Mouse (Mus musculus) hindbrain, postnatal 0 days (tissue): Measurements from ENCODE around the gene Rnf157. TPM values are rescaled to one million over a fixed set of nuclear protein-coding genes. Genes with fewer than 3 reads are reported as not detected.
"Not testable (repeated sequence)": the region's sequence is repeated elsewhere in the genome, so short reads cannot be mapped to it uniquely, and the experiment has no call there.

Experiments used
- ATAC-seq: fragments of 200-750 bp; cut with Nextera tagmentation; 2 replicates; pipeline ENCODE4 v1.8.0; 2017; ENCODE audit warnings: mild to moderate bottlenecking, moderate TSS enrichment, moderate library complexity
- DNase-seq: peaks from one replicate; pipeline ENCODE4 v3.0.0-alpha.2; 2015; ENCODE audit warnings: low spot score
- H3K27ac ChIP-seq: fragments of 300-500 bp; sonication (generic); 2 replicates; pipeline ENCODE4 v1.5.1; 2014; ENCODE audit warnings: mild to moderate bottlenecking
- H3K27me3 ChIP-seq: fragments of 300-500 bp; sonication (generic); 2 replicates; pipeline ENCODE4 v1.6.1; 2014; ENCODE audit warnings: low read length, mixed read lengths; ENCODE audit not compliant: insufficient read depth
- H3K36me3 ChIP-seq: fragments of 300-500 bp; sonication (generic); 2 replicates; pipeline ENCODE4 v1.6.1; 2014; ENCODE audit warnings: low read length, mixed read lengths; ENCODE audit not compliant: insufficient read depth
- H3K4me1 ChIP-seq: fragments of 300-500 bp; sonication (generic); 2 replicates; pipeline ENCODE4 v1.6.1; 2014; ENCODE audit warnings: antibody characterized with exemption, low read length, mixed read lengths; ENCODE audit not compliant: insufficient read depth
- H3K4me2 ChIP-seq: fragments of 300-500 bp; sonication (generic); 2 replicates; pipeline ENCODE4 v1.6.1; 2014; ENCODE audit warnings: low read depth, mild to moderate bottlenecking, low read length, moderate library complexity, mixed read lengths
- H3K4me3 ChIP-seq: fragments of 300-500 bp; sonication (generic); 2 replicates; pipeline ENCODE4 v1.5.1; 2014; ENCODE audit warnings: low read length
- H3K9ac ChIP-seq: fragments of 300-500 bp; sonication (generic); replicated peaks from 2 replicates; pipeline ENCODE4 v1.6.1; 2014; ENCODE audit warnings: mild to moderate bottlenecking, low read length, moderate library complexity, mixed read lengths
- H3K9me3 ChIP-seq: fragments of 300-500 bp; sonication (generic); 2 replicates; pipeline ENCODE4 v1.6.1; 2016; ENCODE audit warnings: low read length, mixed read lengths
- CTCF ChIP-seq: IDR thresholded peaks from 2 replicates; pipeline ENCODE4 v1.5.1; 2016; ENCODE audit warnings: antibody characterized with exemption, control low read depth, low read depth
- WGBS: fragments of 180-500 bp; shearing (Covaris S2); extraction: QIAGEN DNeasy Blood & Tissue Kit; methylation state at CpG from one replicate; pipeline ENCODE4 v1.1.7; 2014; 5-methylcytosine and 5-hydroxymethylcytosine counted together
- polyA plus RNA-seq: library from polyadenylated mRNA; unstranded; fragments of >200 nt; fragmentation: Nextera tagmentation; extraction: Ambion mirVana; gene quantifications from 2 replicates; pipeline ENCODE4 v1.2.1, GENCODE M21; 2015
- total RNA-seq: library from RNA; depleted of rRNA; stranded (reverse); fragments of >200 nt; gene quantifications from 2 replicates; pipeline ENCODE4 v1.2.3, GENCODE M21; 2014

The Rnf157 gene
- total and polyA plus RNA-seq, 2 experiments from 2014 or later: 60.5 to 117 TPM

- ATAC-seq: no peak
- Histone ChIP-seq H3K9me3 (no peaks in the 10 kb centered on the region), H3K4me1 (peaks cover 11% of the 10 kb centered on the region; the same call in 1 of the 2 replicates), H3K27me3 (no peaks in the 10 kb centered on the region), H3K9ac (no peak overlapping the region), H3K4me3 (no peak overlapping the region), H3K4me2 (no peak overlapping the region), H3K36me3 (no peaks in the 10 kb centered on the region), H3K27ac (no peak overlapping the region)
- TF ChIP-seq CTCF: no peak
- DNase-seq: no peak
- WGBS: 54% methylated on average over 11 of the region's 11 CpGs
Measured at GRCm38 (mm10) chr11:116431428-116432077, 18.7 kb upstream of the Rnf157 start.

GRCm38 (mm10) chr11:116430723-116431427, 18.0 kb upstream of the Rnf157 start:
- no peak overlapping the region for H3K9ac ChIP-seq
- no peak for ATAC-seq
- no peak for TF ChIP-seq CTCF
- H3K4me3 ChIP-seq: no peak overlapping the region
- H3K27ac ChIP-seq: no peak overlapping the region
- no peak overlapping the region for H3K4me2 ChIP-seq
- H3K27me3 ChIP-seq: no peaks in the 10 kb centered on the region
- no peak for DNase-seq
- no peaks in the 10 kb centered on the region for H3K36me3 ChIP-seq
- no peaks in the 10 kb centered on the region for H3K9me3 ChIP-seq
- H3K4me1 ChIP-seq: peaks cover 6% of the 10 kb centered on the region; the same call in 1 of the 2 replicates
- WGBS: 44% methylated on average over 22 of the region's 22 CpGs

DNA sequence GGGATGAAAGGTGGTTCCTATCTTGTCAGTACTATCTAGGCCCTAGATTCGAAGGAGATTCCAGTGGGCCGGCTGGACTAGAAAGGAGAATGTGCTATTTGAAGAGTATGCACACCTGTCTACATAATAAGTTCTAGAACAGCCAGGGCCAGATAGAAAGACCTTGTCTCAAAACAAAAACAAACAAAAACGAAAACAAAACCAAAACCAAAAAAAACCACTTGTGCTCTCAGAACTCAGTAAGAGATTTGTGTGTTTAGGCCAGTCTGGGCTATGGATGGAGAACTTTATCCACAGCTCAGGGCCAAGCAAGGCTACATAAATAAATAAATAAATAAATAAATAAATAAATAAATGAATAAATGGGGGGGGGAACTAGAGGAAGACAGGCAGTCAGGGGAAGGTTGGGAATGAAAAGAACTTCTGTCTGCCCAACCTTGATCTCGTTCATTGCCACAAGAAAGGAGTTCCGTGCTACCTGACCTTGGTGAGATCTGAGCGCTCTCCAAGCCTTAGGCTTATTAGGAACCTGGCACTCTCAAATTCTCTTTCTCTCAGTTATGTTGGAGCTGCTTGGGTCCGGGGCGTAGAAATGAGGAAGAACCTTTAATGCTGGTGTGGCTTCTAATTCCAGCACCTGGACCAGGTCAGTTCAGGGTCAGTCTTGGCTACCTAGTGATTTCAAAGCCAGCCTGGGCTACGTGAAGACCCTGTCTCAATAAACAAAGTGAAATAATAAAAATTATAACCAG, 17.2 kb upstream of the Rnf157 start:
- Histone ChIP-seq H3K36me3 (no peaks in the 10 kb centered on the region), H3K4me1 (no peaks in the 10 kb centered on the region), H3K9ac (no peak overlapping the region), H3K27me3 (no peaks in the 10 kb centered on the region), H3K4me2 (no peak overlapping the region), H3K4me3 (no peak overlapping the region), H3K9me3 (no peaks in the 10 kb centered on the region), H3K27ac (no peak overlapping the region)
- DNase-seq (no peak), ATAC-seq (no peak)
- no peak for TF ChIP-seq CTCF
- 88% methylated on average over 9 of the region's 9 CpGs for WGBS

GRCm38 (mm10) chr11:116428872-116429859, 16.3 kb upstream of the Rnf157 start:
- H3K9ac ChIP-seq: no peak overlapping the region
- ATAC-seq (no peak), DNase-seq (no peak)
- WGBS: 63% methylated on average over 11 of the region's 13 CpGs
- TF ChIP-seq CTCF: no peak
- H3K27ac ChIP-seq: no peak overlapping the region
- no peak overlapping the region for H3K4me2 ChIP-seq
- H3K36me3 ChIP-seq: no peaks in the 10 kb centered on the region
- no peak overlapping the region for H3K4me3 ChIP-seq
- H3K4me1 ChIP-seq: no peaks in the 10 kb centered on the region
- H3K27me3 ChIP-seq: no peaks in the 10 kb centered on the region
- H3K9me3 ChIP-seq: no peaks in the 10 kb centered on the region

- H3K4me3 ChIP-seq: no peak overlapping the region
- no peak overlapping the region for H3K9ac ChIP-seq
- ATAC-seq: no peak
- WGBS: 75% methylated on average over 6 of the region's 6 CpGs
- no peak overlapping the region for H3K4me2 ChIP-seq
- DNase-seq: no peak
- H3K27me3 ChIP-seq: no peaks in the 10 kb centered on the region
- no peak for TF ChIP-seq CTCF
- H3K9me3 ChIP-seq: no peaks in the 10 kb centered on the region
- H3K27ac ChIP-seq: no peak overlapping the region
- H3K36me3 ChIP-seq: no peaks in the 10 kb centered on the region
- H3K4me1 ChIP-seq: no peaks in the 10 kb centered on the region
Measured at GRCm38 (mm10) chr11:116426852-116427575, 14.2 kb upstream of the Rnf157 start.

GRCm38 (mm10) chr11:116426328-116426727, 13.5 kb upstream of the Rnf157 start:
- H3K4me3 ChIP-seq, H3K4me1 ChIP-seq, ATAC-seq, H3K4me2 ChIP-seq, H3K27me3 ChIP-seq, H3K9ac ChIP-seq, H3K9me3 ChIP-seq, H3K27ac ChIP-seq, DNase-seq, H3K36me3 ChIP-seq: not testable (repeated sequence)
- 86% methylated on average over 11 of the region's 11 CpGs for WGBS
